23 mouse cellular contexts compared by ENCODE assay signal in the genomic region with DNA sequence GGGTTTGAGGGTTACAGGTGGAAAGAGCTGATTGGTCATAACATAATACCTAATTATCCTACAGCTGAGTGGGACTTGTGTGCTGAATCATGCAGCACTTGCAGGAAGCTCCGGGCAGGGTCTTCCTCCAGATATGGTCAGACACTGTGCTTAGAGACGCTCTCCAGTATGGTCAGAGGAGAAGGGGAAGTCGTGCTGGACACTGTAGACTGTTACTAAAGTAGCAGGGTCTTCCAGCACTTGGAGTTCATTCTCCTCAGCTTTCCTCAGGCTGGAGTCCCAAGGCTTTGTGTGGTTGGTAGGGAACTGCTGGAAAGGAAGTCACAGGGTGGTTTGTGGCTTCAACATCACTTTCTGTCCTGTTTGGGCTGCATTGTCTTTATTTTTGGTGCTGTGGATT. TPM values are rescaled to one million over a fixed set of nuclear protein-coding genes. Genes with fewer than 3 reads are reported as not detected.
A peak's percentile ranks its signal among the peaks of the same experiment; 100 is the strongest.
DNase-seq lines count a peak whose midpoint lies in the region; ATAC-seq and TF ChIP-seq lines count a peak whose summit lies in the region.
"Had no signal": no experiment of that assay in that cellular context is flagged by ENCODE, and none has a peak within 500 bp of the region (broad histone marks: within the 10 kb centered on the region; RNA-seq: fewer than 3 reads in every experiment).

No protein-coding gene starts in this region.

- H3K4me1 ChIP-seq in brown adipose tissue, adult 24 weeks (ENCODE audit: control insufficient read depth, insufficient read depth, insufficient read length, low read length) = 0 out of 2 replicates have a peak, but pooled peaks cover 4% of the 10 kb centered on the region
- 0 out of 2 replicates have a peak, but pooled peaks cover 4% of the 10 kb centered on the region for H3K4me1 ChIP-seq in liver, embryonic 12.5 days
- H3K4me1 ChIP-seq: embryonic facial prominence, embryonic 12.5 days; forebrain, embryonic 10.5 days; heart, embryonic 12.5 days; hindbrain, embryonic 13.5 days; lung, embryonic 15.5 days; midbrain, embryonic 15.5 days; neural tube, embryonic 15.5 days had no signal

- no peaks in the 10 kb centered on the region for H3K9me3 ChIP-seq in liver, embryonic 12.5 days (replicated peaks)
- H3K9me3 ChIP-seq: embryonic facial prominence, embryonic 12.5 days; forebrain, embryonic 10.5 days; heart, embryonic 12.5 days; hindbrain, embryonic 13.5 days; lung, embryonic 15.5 days; midbrain, embryonic 15.5 days; neural tube, embryonic 15.5 days had no signal

- 0 out of 2 replicates have a peak overlapping the region, but pooled peaks have one; percentile 7 for H3K27ac ChIP-seq in gastrocnemius, adult 2 months
- 0 out of 2 replicates have a peak overlapping the region, but pooled peaks have one; percentile 34 for H3K27ac ChIP-seq in brown adipose tissue, adult 24 weeks (replicated peaks; ENCODE audit: low read depth, low read length)
- H3K27ac ChIP-seq in liver, embryonic 12.5 days = 0 out of 2 replicates have a peak overlapping the region, but pooled peaks have one; percentile 29
- H3K27ac ChIP-seq: embryonic facial prominence, embryonic 12.5 days; forebrain, embryonic 10.5 days; hindbrain, embryonic 13.5 days; lung, embryonic 15.5 days; midbrain, embryonic 15.5 days; neural tube, embryonic 15.5 days had no signal

- H3K9ac ChIP-seq in liver, embryonic 12.5 days = no peak overlapping the region
- H3K9ac ChIP-seq: embryonic facial prominence, embryonic 12.5 days; forebrain, postnatal 0 days; heart, embryonic 12.5 days; hindbrain, embryonic 13.5 days; lung, embryonic 15.5 days; midbrain, embryonic 15.5 days; neural tube, embryonic 15.5 days had no signal

- no peak overlapping the region for H3K4me2 ChIP-seq in liver, embryonic 12.5 days
- H3K4me2 ChIP-seq: embryonic facial prominence, embryonic 12.5 days; heart, embryonic 12.5 days; hindbrain, embryonic 13.5 days; lung, embryonic 15.5 days; midbrain, embryonic 15.5 days; neural tube, embryonic 15.5 days had no signal

- intact Hi-C loops in gastrocnemius, adult 2 months (cut with DNase I) = no loop called here
- intact Hi-C loops in gastrocnemius, postnatal 36 days (cut with DNase I) = no loop called here

- WGBS in liver, embryonic 12.5 days (ENCODE audit: insufficient replicate concordance) = 10% methylated on average over 3 of the region's 3 CpGs

- ATAC-seq in liver, embryonic 12.5 days = no peak
- 0 out of 2 replicates have a peak, but pooled peaks have one; percentile 30 for ATAC-seq in megakaryocyte-erythroid progenitor cell, adult 5-6 weeks (replicated peaks; ENCODE audit: low FRiP score, low TSS enrichment, poor library complexity, severe bottlenecking)
- ATAC-seq: forebrain, postnatal 0 days; inflammation-experienced regulatory T-cells, adult 6 months; midbrain, embryonic 15.5 days had no signal

- H3K4me3 ChIP-seq in gastrocnemius, adult 2 months = no peak overlapping the region
- H3K4me3 ChIP-seq in brown adipose tissue, adult 24 weeks (ENCODE audit: insufficient read depth, low read depth, low read length) = no peak overlapping the region
- H3K4me3 ChIP-seq in liver, embryonic 12.5 days = no peak overlapping the region
- H3K4me3 ChIP-seq: embryonic facial prominence, embryonic 12.5 days; forebrain, embryonic 10.5 days; heart, embryonic 12.5 days; hindbrain, embryonic 13.5 days; lung, embryonic 15.5 days; midbrain, embryonic 15.5 days; myocyte; neural tube, embryonic 15.5 days had no signal

- H3K36me3 ChIP-seq in liver, embryonic 12.5 days = peaks cover 4% of the 10 kb centered on the region
- H3K36me3 ChIP-seq: hindbrain, embryonic 13.5 days; lung, embryonic 15.5 days; midbrain, embryonic 15.5 days had no signal

- no peaks in the 10 kb centered on the region for H3K27me3 ChIP-seq in liver, embryonic 12.5 days (replicated peaks)
- H3K27me3 ChIP-seq: embryonic facial prominence, embryonic 12.5 days; heart, embryonic 12.5 days; hindbrain, embryonic 13.5 days; lung, embryonic 15.5 days; midbrain, embryonic 15.5 days; neural tube, embryonic 15.5 days had no signal

- DNase-seq in gastrocnemius, adult 2 months = no peak
- DNase-seq in gastrocnemius, postnatal 36 days = no peak
- DNase-seq in thymus, postnatal 4 days = no peak
- DNase-seq in thymus, postnatal 25 days = no peak
- DNase-seq: adrenal gland, postnatal 25 days; cerebellum, adult 2 months; forebrain, postnatal 0 days; heart, adult 11 months; heart, postnatal 14 days; kidney, postnatal 4 days; thymus, adult 18-20 months had no signal

- no peak for TF ChIP-seq CTCF in gastrocnemius, adult 2 months (IDR thresholded peaks at IDR 0.05)

RNA-seq across cellular contexts. Expression of gene Tecpr2, which starts 18.8 kb away (rescaled TPM):
- total RNA-seq in gastrocnemius, adult 2 months (2021) = 1 to 10 TPM; 2.4 TPM
- 1 to 10 TPM; 1.9 to 2.1 TPM for total RNA-seq in gastrocnemius, postnatal 36 days (2021)
- 3.3 TPM in 2 replicates for polyA plus RNA-seq in brown adipose tissue, adult 24 weeks (2012; ENCODE audit: insufficient read depth, insufficient read length, missing spikeins)
- 3.4 and 3.6 TPM in 2 replicates for polyA plus RNA-seq in liver, embryonic 12.5 days (2016; fragmentation: Nextera tagmentation; extraction: Ambion mirVana)
- total RNA-seq in megakaryocyte-erythroid progenitor cell, adult 5-6 weeks (2014; fragmentation: Nextera tagmentation) = 4.5 and 5.7 TPM in 2 replicates
- 3.7 and 5.5 TPM in 2 replicates for total RNA-seq in megakaryocyte-erythroid progenitor cell, adult 5-6 weeks (2017)

RNA-seq across cellular contexts. Expression of gene Cinp, which starts 18.9 kb away (rescaled TPM):
- 10 to 100 TPM; 21.8 to 24.8 TPM for total RNA-seq in gastrocnemius, adult 2 months (2021)
- 10 to 100 TPM; 22.3 to 24.6 TPM for total RNA-seq in gastrocnemius, postnatal 36 days (2021)
- 35.5 and 37.9 TPM in 2 replicates for polyA plus RNA-seq in brown adipose tissue, adult 24 weeks (2012; ENCODE audit: insufficient read depth, insufficient read length, missing spikeins)
- polyA plus RNA-seq in liver, embryonic 12.5 days (2016; fragmentation: Nextera tagmentation; extraction: Ambion mirVana) = 99.0 and 103 TPM in 2 replicates
- total RNA-seq in megakaryocyte-erythroid progenitor cell, adult 5-6 weeks (2014; fragmentation: Nextera tagmentation) = 71.9 and 72.2 TPM in 2 replicates
- 138 and 161 TPM in 2 replicates for total RNA-seq in megakaryocyte-erythroid progenitor cell, adult 5-6 weeks (2017)

RNA-seq across cellular contexts. Expression of gene Zfp839, which starts 57.8 kb away (rescaled TPM):
- 1 to 10 TPM; 7.0 to 7.7 TPM for total RNA-seq in gastrocnemius, adult 2 months (2021)
- 1 to 10 TPM; 4.2 to 7.3 TPM for total RNA-seq in gastrocnemius, postnatal 36 days (2021)
- polyA plus RNA-seq in brown adipose tissue, adult 24 weeks (2012; ENCODE audit: insufficient read depth, insufficient read length, missing spikeins) = 3.8 and 4.2 TPM in 2 replicates
- polyA plus RNA-seq in liver, embryonic 12.5 days (2016; fragmentation: Nextera tagmentation; extraction: Ambion mirVana) = 3.2 and 4.0 TPM in 2 replicates
- total RNA-seq in megakaryocyte-erythroid progenitor cell, adult 5-6 weeks (2014; fragmentation: Nextera tagmentation) = 5.9 and 6.6 TPM in 2 replicates
- total RNA-seq in megakaryocyte-erythroid progenitor cell, adult 5-6 weeks (2017) = 3.8 and 5.4 TPM in 2 replicates
